Mouse (Mus musculus) CH12.LX (cell line): ENCODE results near the gene Gm10762. TPM values are rescaled to one million over a fixed set of nuclear protein-coding genes. Genes with fewer than 3 reads are reported as not detected.

ENCODE experiments used
- DNase-seq: peaks from one replicate; pipeline ENCODE4 v3.0.0-alpha.2; 2013; ENCODE audit errors: extremely low read depth
- H3K27ac ChIP-seq: 2 replicates; pipeline ENCODE4 v1.5.1; 2012; ENCODE audit warnings: low read depth, mild to moderate bottlenecking, control low read depth, moderate library complexity; ENCODE audit not compliant: insufficient read depth
- H3K27me3 ChIP-seq: replicated peaks from 2 replicates; pipeline ENCODE3; 2012; ENCODE audit warnings: inconsistent platforms
- H3K36me3 ChIP-seq, 2 experiments: replicated peaks in 1 of 2; 2 replicates each; pipeline versions ENCODE3 to v1.6.1; 2012; ENCODE audit warnings: inconsistent platforms in 1 of 2, low read length in 1 of 2, mild to moderate bottlenecking in 1 of 2, mixed read lengths in 1 of 2, moderate library complexity in 1 of 2; ENCODE audit not compliant: control insufficient read depth in 1 of 2, insufficient read depth in 1 of 2
- H3K4me1 ChIP-seq, 2 experiments: 2 replicates each; pipeline ENCODE4 v1.6.1; 2012; ENCODE audit warnings: inconsistent platforms in 1 of 2, moderate library complexity in 1 of 2; ENCODE audit not compliant: insufficient read depth in 2 of 2, control insufficient read depth in 1 of 2
- H3K4me2 ChIP-seq: 2 replicates; pipeline ENCODE4 v1.6.1; 2012; ENCODE audit warnings: low read depth, mild to moderate bottlenecking, control low read depth; ENCODE audit not compliant: poor library complexity, insufficient read depth, severe bottlenecking
- H3K4me3 ChIP-seq, 3 experiments: fragments of 150-350 bp in 1 of 3; sonication (generic) in 1 of 3; replicated peaks in 1 of 3; 2 replicates each; pipeline versions ENCODE3 to v1.5.1; 2011 to 2012; ENCODE audit warnings: low read depth in 2 of 3, low read length in 2 of 3, mild to moderate bottlenecking in 2 of 3, moderate library complexity in 2 of 3, control low read depth in 1 of 3, improper control_type of control experiment in 1 of 3, inconsistent platforms in 1 of 3, mixed read lengths in 1 of 3; ENCODE audit not compliant: poor library complexity in 1 of 3
- H3K79me2 ChIP-seq: replicated peaks from 2 replicates; pipeline ENCODE4 v1.6.1; 2012; ENCODE audit warnings: mild to moderate bottlenecking, moderate library complexity; ENCODE audit not compliant: control insufficient read depth, poor library complexity, insufficient read depth, severe bottlenecking; ENCODE audit errors: extremely low read depth
- H3K9ac ChIP-seq: 2 replicates; pipeline ENCODE4 v1.6.1; 2012; ENCODE audit warnings: low read depth, mild to moderate bottlenecking, control low read depth, moderate library complexity; ENCODE audit not compliant: insufficient read depth
- H3K9me3 ChIP-seq: replicated peaks from 2 replicates; pipeline ENCODE3; 2012; ENCODE audit warnings: low read length, inconsistent platforms, mixed read lengths
- BHLHE40 ChIP-seq: IDR thresholded peaks from 2 replicates; pipeline ENCODE4 v1.6.1; 2011; ENCODE audit warnings: mild to moderate bottlenecking, low read depth, low read length, improper control_type of control experiment
- CHD1 ChIP-seq: IDR thresholded peaks from 2 replicates; pipeline ENCODE4 v1.6.1; 2012; ENCODE audit warnings: low read depth, low read length, improper control_type of control experiment, inconsistent platforms
- CHD2 ChIP-seq: IDR thresholded peaks from 2 replicates; pipeline ENCODE4 v1.6.1; 2011; ENCODE audit warnings: low read length, improper control_type of control experiment
- CTCF ChIP-seq, 2 experiments: IDR thresholded peaks in 1 of 2; conservative IDR thresholded peaks in 1 of 2; 2 replicates each; pipeline ENCODE4 v1.5.1; 2011 to 2012; ENCODE audit warnings: low read depth in 2 of 2, low read length in 2 of 2, improper control_type of control experiment in 1 of 2, inconsistent platforms in 1 of 2, mild to moderate bottlenecking in 1 of 2, moderate library complexity in 1 of 2
- E2F4 ChIP-seq: IDR thresholded peaks from 2 replicates; pipeline ENCODE4 v1.6.1; 2011; ENCODE audit warnings: low read depth, low read length, improper control_type of control experiment; ENCODE audit not compliant: insufficient replicate concordance
- ELF1 ChIP-seq: IDR thresholded peaks from 2 replicates; pipeline ENCODE4 v1.6.1; 2014; ENCODE audit warnings: low read depth, mild to moderate bottlenecking, inconsistent platforms, low read length, improper control_type of control experiment
- EP300 ChIP-seq: IDR thresholded peaks from 2 replicates; pipeline ENCODE4 v1.6.1; 2011; ENCODE audit warnings: low read length, improper control_type of control experiment
- ETS1 ChIP-seq: conservative IDR thresholded peaks from 2 replicates; pipeline ENCODE4 v1.6.1; 2012; ENCODE audit warnings: low read depth, mild to moderate bottlenecking, inconsistent platforms, low read length, improper control_type of control experiment, moderate library complexity
- GABPA ChIP-seq: IDR thresholded peaks from 2 replicates; pipeline ENCODE4 v1.6.1; 2012; ENCODE audit warnings: low read depth, low read length, improper control_type of control experiment, inconsistent platforms; ENCODE audit not compliant: insufficient replicate concordance
- HCFC1 ChIP-seq: IDR thresholded peaks from 2 replicates; pipeline ENCODE4 v1.6.1; 2012; ENCODE audit warnings: low read depth, mild to moderate bottlenecking, inconsistent platforms, low read length, improper control_type of control experiment
- KAT2A ChIP-seq: IDR thresholded peaks from 2 replicates; pipeline ENCODE4 v1.6.1; 2012; ENCODE audit warnings: low read length, improper control_type of control experiment, inconsistent platforms; ENCODE audit not compliant: insufficient replicate concordance
- MAZ ChIP-seq: IDR thresholded peaks from 2 replicates; pipeline ENCODE4 v1.6.1; 2012; ENCODE audit warnings: low read depth, mild to moderate bottlenecking, inconsistent platforms, low read length, improper control_type of control experiment, moderate library complexity
- MEF2A ChIP-seq: IDR thresholded peaks from 2 replicates; pipeline ENCODE4 v1.6.1; 2014; ENCODE audit warnings: low read depth, mild to moderate bottlenecking, inconsistent platforms, low read length, improper control_type of control experiment, borderline replicate concordance
- MYC ChIP-seq: IDR thresholded peaks from 2 replicates; pipeline ENCODE4 v1.6.1; 2011; ENCODE audit warnings: low read depth, mild to moderate bottlenecking, improper control_type of control experiment, low read length
- NELFE ChIP-seq: IDR thresholded peaks from 2 replicates; pipeline ENCODE4 v1.6.1; 2011; ENCODE audit warnings: low read depth, low read length, improper control_type of control experiment
- NRF1 ChIP-seq: IDR thresholded peaks from 2 replicates; pipeline ENCODE4 v1.6.1; 2014; ENCODE audit warnings: low read depth, mild to moderate bottlenecking, inconsistent platforms, low read length, improper control_type of control experiment, moderate library complexity
- POLR2A ChIP-seq: IDR thresholded peaks from 2 replicates; pipeline ENCODE4 v1.6.1; 2011; ENCODE audit warnings: low read depth, mild to moderate bottlenecking, improper control_type of control experiment, low read length
- POLR2AphosphoS2 ChIP-seq: IDR thresholded peaks from 2 replicates; pipeline ENCODE4 v1.6.1; 2011; ENCODE audit warnings: low read depth, low read length, improper control_type of control experiment
- RAD21 ChIP-seq: IDR thresholded peaks from 2 replicates; pipeline ENCODE4 v1.6.1; 2011; ENCODE audit warnings: low read depth, mild to moderate bottlenecking, low read length, improper control_type of control experiment, moderate library complexity
- RCOR1 ChIP-seq: conservative IDR thresholded peaks from 2 replicates; pipeline ENCODE4 v1.6.1; 2012; ENCODE audit warnings: low read depth, mild to moderate bottlenecking, inconsistent platforms, low read length, improper control_type of control experiment
- SIN3A ChIP-seq: IDR thresholded peaks from 2 replicates; pipeline ENCODE4 v1.6.1; 2012; ENCODE audit warnings: low read length, improper control_type of control experiment, inconsistent platforms
- SMC3 ChIP-seq: IDR thresholded peaks from 2 replicates; pipeline ENCODE4 v1.6.1; 2011; ENCODE audit warnings: low read depth, low read length, improper control_type of control experiment
- TCF12 ChIP-seq: IDR thresholded peaks from 2 replicates; pipeline ENCODE4 v1.6.1; 2014; ENCODE audit warnings: low read depth, mild to moderate bottlenecking, inconsistent platforms, low read length, improper control_type of control experiment
- USF1 ChIP-seq: IDR thresholded peaks from 2 replicates; pipeline ENCODE4 v1.6.1; 2014; ENCODE audit warnings: low read depth, mild to moderate bottlenecking, inconsistent platforms, low read length, improper control_type of control experiment
- USF2 ChIP-seq: conservative IDR thresholded peaks from 2 replicates; pipeline ENCODE4 v1.6.1; 2011; ENCODE audit warnings: low read depth, low read length, improper control_type of control experiment
- ZC3H11A ChIP-seq: IDR thresholded peaks from 2 replicates; pipeline ENCODE4 v1.6.1; 2012; ENCODE audit warnings: low read depth, mild to moderate bottlenecking, inconsistent platforms, low read length, improper control_type of control experiment
- ZKSCAN1 ChIP-seq: IDR thresholded peaks from 2 replicates; pipeline ENCODE4 v1.6.1; 2012; ENCODE audit warnings: low read depth, inconsistent platforms, low read length, improper control_type of control experiment, borderline replicate concordance
- ZNF384 ChIP-seq: IDR thresholded peaks from 2 replicates; pipeline ENCODE4 v1.6.1; 2012; ENCODE audit warnings: low read depth, low read length, improper control_type of control experiment, inconsistent platforms
- dilution Hi-C: fragments of 300-500 bp; cut with MboI; formaldehyde crosslinking; loops from 2 replicates; pipeline ENCODE4 v1.14.3; 2020; ENCODE audit warnings: low sequenced_read_pairs; ENCODE audit not compliant: extremely low pct_unique_long_range_greater_than_20kb, extremely low pct_ligation_motif_present
- in situ Hi-C: fragments of 300-500 bp; cut with MboI; formaldehyde crosslinking; loops from 3 replicates; pipeline ENCODE4 v1.14.3; 2019; ENCODE audit warnings: low sequenced_read_pairs, low pct_ligation_motif_present, low pct_unique_long_range_greater_than_20kb, mixed read lengths
- polyA plus RNA-seq: library from polyadenylated mRNA; unstranded; fragments of >175 nt; gene quantifications from 2 replicates; pipeline ENCODE4 v1.2.1, GENCODE M21; 2012; ENCODE audit warnings: low read depth; ENCODE audit not compliant: insufficient read length
- total RNA-seq, 2 experiments: library from RNA; depleted of rRNA; stranded (reverse); fragments of 300-350 nt in 1 of 2; fragments of >200 nt in 1 of 2; gene quantifications; 2 replicates each; pipeline ENCODE4 v1.2.3; 2012 to 2014

The Gm10762 gene
- total and polyA plus RNA-seq, 3 experiments, result 3.3 to 3.9 (median 3.3) TPM

DNA sequence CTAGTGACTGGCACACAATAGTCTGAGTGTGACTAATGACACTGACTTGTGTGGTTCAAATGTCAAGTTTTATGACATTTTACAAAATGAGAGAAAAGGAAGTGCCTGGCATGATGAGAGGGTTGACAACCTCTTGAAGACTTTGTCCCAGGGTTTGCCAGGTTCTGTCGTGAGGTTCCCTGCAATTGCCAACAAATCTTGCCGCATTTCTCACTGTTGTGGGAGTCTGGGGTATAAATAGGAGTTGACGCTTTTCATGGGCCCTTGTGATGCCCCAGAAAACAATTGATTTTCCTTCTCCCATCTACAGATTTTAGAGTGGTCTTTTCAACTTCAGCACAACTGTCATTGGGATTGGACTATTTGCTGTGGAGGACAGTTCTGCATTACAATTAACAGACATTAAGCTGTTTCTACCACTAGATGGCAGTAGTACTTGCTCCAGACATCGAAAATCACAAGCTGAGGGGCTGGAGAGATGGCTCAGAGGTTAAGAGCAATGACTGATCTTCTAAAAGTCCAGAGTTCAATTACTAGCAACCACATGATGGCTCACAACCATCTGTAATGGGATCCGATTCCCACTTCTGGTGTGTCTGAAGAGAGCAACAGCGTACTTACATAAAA is 19.4 kb downstream of the Gm10762 start:
- no peak overlapping the region for H3K4me2 ChIP-seq
- no peak overlapping the region for H3K4me3 ChIP-seq
- TF ChIP-seq POLR2AphosphoS2 (no peak), ELF1 (no peak), SMC3 (peak; percentile 82), RCOR1 (no peak), ETS1 (no peak), SIN3A (no peak), KAT2A (no peak), RAD21 (peak; percentile 80), CTCF (conservative IDR thresholded peaks at IDR 0.05 in 1 of 2, IDR thresholded peaks at IDR 0.05 in 1 of 2; ENCODE audit: low read depth in 2 of 2, low read length in 2 of 2) (peak; percentile 68 to 89)
- TF ChIP-seq, all 38 proteins: peak for 3
- H3K27ac ChIP-seq, result no peak overlapping the region
- H3K9ac ChIP-seq, result no peak overlapping the region
- in situ Hi-C loops, result loop anchor here (25.0 kb wide), 1 partner anchor 314 kb away; no protein-coding TSS in a partner anchor
- H3K27me3 ChIP-seq, result no peaks in the 10 kb centered on the region
- no peaks in the 10 kb centered on the region; the same call in 1 of the 2 replicates for H3K79me2 ChIP-seq
- dilution Hi-C loops, result no loop called here
- no peaks in the 10 kb centered on the region for H3K9me3 ChIP-seq
- no peaks in the 10 kb centered on the region for H3K36me3 ChIP-seq
- H3K4me1 ChIP-seq, result no peaks in the 10 kb centered on the region; a peak in 2 of 4 replicates
- DNase-seq, result peak; percentile 65

DNA sequence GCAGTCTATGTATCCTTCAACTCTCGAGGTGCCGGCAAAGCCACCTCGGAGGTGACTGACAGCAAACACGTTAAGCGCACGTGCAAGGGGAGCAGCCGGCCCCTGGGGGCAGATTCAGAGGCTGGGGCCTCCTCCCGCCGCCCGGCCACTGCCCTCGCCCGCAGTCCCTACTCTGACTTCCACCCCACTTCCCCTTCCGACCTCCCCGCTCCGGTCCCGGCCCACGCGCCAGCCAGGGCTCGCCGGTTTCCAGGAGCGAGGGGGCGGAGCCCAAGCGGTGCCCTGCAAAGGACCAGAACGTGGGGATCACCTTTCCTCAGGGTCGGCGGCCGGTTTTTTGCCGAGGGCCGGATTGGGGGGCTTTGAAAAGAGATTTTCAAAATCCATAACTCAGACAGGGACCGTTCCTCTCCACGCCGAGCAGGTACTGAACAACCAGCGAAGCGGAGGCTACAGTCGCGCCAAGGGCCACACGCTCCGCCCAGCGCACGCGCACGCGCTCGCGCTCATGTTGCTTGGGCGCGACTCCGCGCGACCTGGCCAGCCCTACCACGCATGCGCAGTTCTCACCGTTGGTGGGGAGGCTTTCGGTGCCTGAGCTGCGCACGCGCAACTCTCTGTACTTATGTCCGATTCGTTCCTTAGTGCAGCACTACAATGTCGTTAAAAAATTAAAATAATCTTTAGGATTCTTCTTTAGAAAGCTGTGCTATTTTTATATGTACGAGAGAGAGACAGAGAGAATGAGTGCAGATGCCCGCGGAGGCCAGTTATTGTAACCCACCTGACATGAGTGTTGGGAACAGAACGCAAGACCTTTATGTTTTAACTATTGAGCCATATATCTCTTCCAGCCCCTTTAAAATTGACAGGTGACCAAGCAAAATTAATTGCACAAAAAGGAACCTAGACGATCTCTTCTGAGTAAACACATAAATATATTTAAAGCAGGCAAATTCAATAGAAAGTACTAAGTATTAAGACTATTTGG is 23.7 kb downstream of the Gm10762 start, which contains the start of gene Zc3h8:
Zc3h8 (minus strand) TSS at position 540 of the 991 bp plus-strand sequence.
- H3K4me3 ChIP-seq, result peak within 1 kb of the TSS; percentile 63 to 73 (median 68)
- H3K36me3 ChIP-seq, result peaks cover 6 to 19% of the 10 kb centered on the region in 2 experiments
- dilution Hi-C loops, result no loop called here
- no peaks in the 10 kb centered on the region for H3K27me3 ChIP-seq
- H3K27ac ChIP-seq, result peak within 1 kb of the TSS; percentile 29
- no peaks in the 10 kb centered on the region for H3K9me3 ChIP-seq
- H3K4me1 ChIP-seq, result peaks cover 0 to 11% of the 10 kb centered on the region in 2 experiments; a peak in 3 of 4 replicates
- DNase-seq, result peak; percentile 97
- no peaks in the 10 kb centered on the region; the same call in 1 of the 2 replicates for H3K79me2 ChIP-seq
- in situ Hi-C loops, result loop anchor here (25.0 kb wide), 1 partner anchor 318 kb away; no protein-coding TSS in a partner anchor
- peak within 1 kb of the TSS; percentile 63 for H3K4me2 ChIP-seq
- H3K9ac ChIP-seq, result peak within 1 kb of the TSS; percentile 59
- TF ChIP-seq MEF2A (no peak), BHLHE40 (peak; percentile 98), EP300 (0 out of 2 replicates have a peak, but pooled peaks have one; percentile 15), CHD2 (no peak), RCOR1 (no peak), TCF12 (peak; percentile 74), SMC3 (no peak), ZNF384 (no peak), POLR2A (peak; percentile 99), USF2 (no peak), MAZ (0 out of 2 replicates have a peak, but pooled peaks have one; percentile 41), ETS1 (peak; percentile 44; the same call in 1 of the 2 replicates), CHD1 (no peak), E2F4 (0 out of 2 replicates have a peak, but pooled peaks have one; percentile 68), NRF1 (peak; percentile 98), RAD21 (no peak), HCFC1 (peak; percentile 52; the same call in 1 of the 2 replicates), NELFE (peak; percentile 93), ZKSCAN1 (no peak), GABPA (no peak), MYC (peak; percentile 76), SIN3A (peak; percentile 86), ZC3H11A (no peak), ELF1 (peak; percentile 38; the same call in 1 of the 2 replicates), USF1 (no peak)
